Mouse (Mus musculus) intestine, postnatal 0 days (tissue): ENCODE measurements around the gene Trim71. TPM values are rescaled to one million over a fixed set of nuclear protein-coding genes. Genes with fewer than 3 reads are reported as not detected.

Source experiments
- ATAC-seq: fragments of 200-750 bp; cut with Nextera tagmentation; 2 replicates; pipeline ENCODE4 v1.8.0; 2017; ENCODE audit warnings: mild to moderate bottlenecking, moderate TSS enrichment, moderate library complexity
- H3K27ac ChIP-seq: fragments of 300-500 bp; sonication (generic); 2 replicates; pipeline ENCODE4 v1.5.1; 2014; ENCODE audit warnings: mild to moderate bottlenecking, low read depth, low read length, moderate library complexity
- H3K27me3 ChIP-seq: fragments of 300-500 bp; sonication (generic); replicated peaks from 2 replicates; pipeline ENCODE4 v1.6.1; 2014; ENCODE audit warnings: low read length, mixed read lengths; ENCODE audit not compliant: control insufficient read depth, insufficient read depth
- H3K36me3 ChIP-seq: fragments of 300-500 bp; sonication (generic); 2 replicates; pipeline ENCODE4 v1.6.1; 2014; ENCODE audit warnings: mild to moderate bottlenecking, moderate library complexity; ENCODE audit not compliant: control insufficient read depth, insufficient read depth
- H3K4me1 ChIP-seq: fragments of 300-500 bp; sonication (generic); replicated peaks from 2 replicates; pipeline ENCODE4 v1.6.1; 2014; ENCODE audit warnings: antibody characterized with exemption, low read length, mixed read lengths; ENCODE audit not compliant: control insufficient read depth, insufficient read depth
- H3K4me2 ChIP-seq: fragments of 300-500 bp; sonication (generic); replicated peaks from 2 replicates; pipeline ENCODE4 v1.6.1; 2014; ENCODE audit warnings: low read depth, mild to moderate bottlenecking, moderate library complexity
- H3K4me3 ChIP-seq: fragments of 300-500 bp; sonication (generic); 2 replicates; pipeline ENCODE4 v1.5.1; 2014; ENCODE audit warnings: low read depth, low read length
- H3K9ac ChIP-seq: fragments of 300-500 bp; sonication (generic); 2 replicates; pipeline ENCODE4 v1.6.1; 2014; ENCODE audit warnings: mild to moderate bottlenecking, low read depth, low read length
- H3K9me3 ChIP-seq: fragments of 300-500 bp; sonication (generic); 2 replicates; pipeline ENCODE4 v1.6.1; 2016; ENCODE audit warnings: mixed run types; ENCODE audit not compliant: control insufficient read depth
- CTCF ChIP-seq: sonication (generic); IDR thresholded peaks from 2 replicates; pipeline ENCODE4 v1.5.1; 2016; ENCODE audit warnings: low read depth, mild to moderate bottlenecking, control low read depth, antibody characterized with exemption, moderate library complexity
- WGBS: fragments of 180-500 bp; shearing (Covaris S2); extraction: QIAGEN DNeasy Blood & Tissue Kit; methylation state at CpG from one replicate; pipeline ENCODE4 v1.1.7; 2014; 5-methylcytosine and 5-hydroxymethylcytosine counted together
- polyA plus RNA-seq: library from polyadenylated mRNA; unstranded; fragments of >200 nt; fragmentation: Nextera tagmentation; extraction: Ambion mirVana; gene quantifications from 2 replicates; pipeline ENCODE4 v1.2.1, GENCODE M21; 2015

Trim71 gene
- polyA plus RNA-seq, 1 experiment from 2014 or later: 1.5 TPM

DNA sequence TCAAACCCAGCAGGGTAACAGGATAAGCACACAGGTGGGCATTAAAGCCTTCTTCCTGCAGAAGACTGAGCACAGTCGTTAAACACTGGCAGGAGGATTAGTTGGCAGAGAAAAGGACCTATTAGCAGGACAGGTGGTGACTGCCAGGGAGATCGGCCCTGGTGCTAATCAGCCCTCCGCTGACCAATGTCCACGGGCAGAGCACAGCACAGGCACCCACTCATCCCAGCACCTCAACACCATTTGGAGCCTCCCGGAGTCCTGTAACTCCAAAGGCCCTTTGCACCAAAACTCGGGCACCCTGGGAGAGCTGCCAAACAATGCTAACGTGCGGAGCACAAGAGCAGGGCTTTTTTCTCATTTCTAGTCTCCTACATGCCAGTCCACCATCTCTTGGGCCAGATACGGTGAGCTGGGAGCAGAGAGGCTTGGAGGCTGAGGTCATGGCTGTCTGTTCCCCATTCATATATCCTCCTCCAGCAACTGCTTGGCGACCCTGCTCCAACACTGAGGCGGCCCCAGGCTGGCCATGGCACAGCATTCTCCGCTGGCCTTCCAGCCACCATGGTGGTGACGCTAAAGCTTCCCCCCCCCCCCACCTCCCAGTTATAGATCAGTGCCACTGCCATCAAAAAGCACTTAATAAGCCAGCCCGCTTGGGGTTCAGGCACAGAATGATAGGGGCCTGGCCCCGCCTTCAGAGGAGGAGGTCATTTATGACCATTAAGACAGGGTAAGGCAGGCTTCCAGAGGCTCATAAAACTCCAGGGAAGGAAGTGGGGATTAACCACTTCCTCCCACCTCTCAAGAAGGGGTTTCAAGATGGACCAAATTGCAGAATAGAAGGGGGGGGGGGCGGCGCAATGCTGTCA, 20.1 kb downstream of the Trim71 start:
- ATAC-seq: peak; percentile 65

DNA sequence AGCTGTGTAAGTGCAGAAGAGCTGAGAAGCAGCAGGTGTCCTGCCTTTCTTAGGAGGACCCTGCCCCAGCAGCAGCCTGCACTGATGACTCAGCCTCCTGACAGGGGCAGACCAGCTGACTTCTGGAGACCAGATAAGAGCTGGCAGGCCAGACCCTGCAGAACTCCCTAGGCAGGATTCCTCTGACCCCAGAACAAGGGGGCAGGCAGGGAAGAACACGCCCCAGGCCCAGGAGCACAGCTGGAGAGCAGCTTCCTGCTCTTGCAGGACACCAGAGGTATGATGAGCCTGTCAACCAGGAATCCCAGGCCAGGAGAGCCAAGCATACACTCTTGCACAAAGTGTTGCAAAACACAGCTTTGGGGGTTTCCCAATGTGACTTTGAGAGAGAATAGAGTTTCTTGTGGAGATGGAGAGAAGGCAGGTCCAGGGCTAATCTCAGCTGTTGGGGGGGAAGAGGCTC, 22.9 kb downstream of the Trim71 start:
- H3K4me3 ChIP-seq: no peak overlapping the region

More for the DNA sequence above, 20.1 kb downstream of the Trim71 start:
- Histone ChIP-seq H3K27ac (no peak overlapping the region), H3K4me3 (no peak overlapping the region), H3K9me3 (no peaks in the 10 kb centered on the region), H3K9ac (no peak overlapping the region), H3K27me3 (no peaks in the 10 kb centered on the region), H3K4me1 (peaks cover 13% of the 10 kb centered on the region), H3K36me3 (no peaks in the 10 kb centered on the region), H3K4me2 (peak overlapping the region; percentile 50)
- TF ChIP-seq CTCF: no peak
- 30% methylated on average over 17 of the region's 17 CpGs for WGBS

DNA sequence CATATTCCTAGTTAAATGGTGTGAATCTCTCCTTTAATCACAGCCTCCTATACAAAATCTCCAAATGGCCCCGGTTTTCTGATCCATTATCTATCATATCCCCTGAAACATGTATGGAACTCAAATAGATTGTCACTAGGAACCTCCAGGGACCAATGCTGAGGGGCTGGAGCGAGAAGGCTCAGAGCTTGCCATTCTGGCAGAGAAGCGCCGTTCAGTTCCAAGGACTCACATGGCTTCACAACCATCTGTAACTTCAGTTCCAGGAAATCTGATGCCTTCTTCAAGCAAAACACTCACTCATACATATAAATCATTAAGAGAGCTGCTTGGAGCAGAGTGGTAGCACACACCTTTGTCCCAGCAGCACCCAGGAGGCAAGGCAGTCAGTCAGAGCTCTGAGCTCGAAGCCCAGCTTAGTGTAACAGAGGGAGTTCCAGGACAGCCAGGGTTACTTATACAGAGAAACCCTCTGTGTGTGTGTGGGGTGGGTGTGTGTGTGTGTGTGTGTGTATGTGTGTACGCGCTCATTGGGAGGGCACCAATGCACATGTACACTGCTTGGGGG, 25.1 kb downstream of the Trim71 start:
- no peak for ATAC-seq
- Histone ChIP-seq H3K36me3 (no peaks in the 10 kb centered on the region), H3K4me1 (peaks cover 8% of the 10 kb centered on the region; the same call in 1 of the 2 replicates), H3K27ac (no peak overlapping the region), H3K27me3 (no peaks in the 10 kb centered on the region), H3K4me3 (no peak overlapping the region), H3K9me3 (no peaks in the 10 kb centered on the region), H3K9ac (no peak overlapping the region), H3K4me2 (no peak overlapping the region)
- 73% methylated on average over 7 of the region's 7 CpGs for WGBS
- no peak for TF ChIP-seq CTCF

More for the DNA sequence above, 22.9 kb downstream of the Trim71 start:
- Histone ChIP-seq H3K27ac (no peak overlapping the region), H3K36me3 (no peaks in the 10 kb centered on the region), H3K9ac (no peak overlapping the region), H3K9me3 (no peaks in the 10 kb centered on the region), H3K4me2 (no peak overlapping the region; the same call in 1 of the 2 replicates), H3K27me3 (no peaks in the 10 kb centered on the region), H3K4me1 (peaks cover 11% of the 10 kb centered on the region; the same call in 1 of the 2 replicates)
- WGBS: 36% methylated on average over 1 of the region's 1 CpGs
- no peak for ATAC-seq
- no peak for TF ChIP-seq CTCF

DNA sequence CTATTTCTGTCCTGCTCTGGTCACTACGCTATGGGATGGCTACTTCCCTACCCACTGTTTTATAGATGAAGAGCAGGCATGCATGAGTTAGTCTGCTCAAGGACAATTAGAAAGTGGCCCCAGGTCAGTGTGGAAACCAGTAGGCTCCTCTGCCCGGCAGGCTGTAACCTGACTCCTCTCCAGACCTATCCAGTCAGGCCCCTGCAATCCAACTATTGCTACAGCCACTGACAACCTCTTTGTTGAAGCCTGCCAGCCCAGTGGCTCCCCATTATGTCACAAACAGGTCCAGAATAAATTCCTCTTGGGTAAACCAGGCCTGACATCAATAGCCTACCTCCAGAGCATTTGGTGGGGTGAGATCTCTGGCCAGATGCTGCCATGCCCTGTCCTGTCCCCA, 27.5 kb downstream of the Trim71 start:
- no peak overlapping the region for H3K27ac ChIP-seq
- no peaks in the 10 kb centered on the region for H3K9me3 ChIP-seq
- no peak overlapping the region for H3K4me3 ChIP-seq
- no peak overlapping the region for H3K9ac ChIP-seq
- no peak overlapping the region for H3K4me2 ChIP-seq
- 0 out of 2 replicates have a peak, but pooled peaks cover 7% of the 10 kb centered on the region for H3K4me1 ChIP-seq
- no peaks in the 10 kb centered on the region for H3K27me3 ChIP-seq
- no peaks in the 10 kb centered on the region for H3K36me3 ChIP-seq
- ATAC-seq: no peak
- no peak for TF ChIP-seq CTCF
- 46% methylated on average over 2 of the region's 2 CpGs for WGBS

DNA sequence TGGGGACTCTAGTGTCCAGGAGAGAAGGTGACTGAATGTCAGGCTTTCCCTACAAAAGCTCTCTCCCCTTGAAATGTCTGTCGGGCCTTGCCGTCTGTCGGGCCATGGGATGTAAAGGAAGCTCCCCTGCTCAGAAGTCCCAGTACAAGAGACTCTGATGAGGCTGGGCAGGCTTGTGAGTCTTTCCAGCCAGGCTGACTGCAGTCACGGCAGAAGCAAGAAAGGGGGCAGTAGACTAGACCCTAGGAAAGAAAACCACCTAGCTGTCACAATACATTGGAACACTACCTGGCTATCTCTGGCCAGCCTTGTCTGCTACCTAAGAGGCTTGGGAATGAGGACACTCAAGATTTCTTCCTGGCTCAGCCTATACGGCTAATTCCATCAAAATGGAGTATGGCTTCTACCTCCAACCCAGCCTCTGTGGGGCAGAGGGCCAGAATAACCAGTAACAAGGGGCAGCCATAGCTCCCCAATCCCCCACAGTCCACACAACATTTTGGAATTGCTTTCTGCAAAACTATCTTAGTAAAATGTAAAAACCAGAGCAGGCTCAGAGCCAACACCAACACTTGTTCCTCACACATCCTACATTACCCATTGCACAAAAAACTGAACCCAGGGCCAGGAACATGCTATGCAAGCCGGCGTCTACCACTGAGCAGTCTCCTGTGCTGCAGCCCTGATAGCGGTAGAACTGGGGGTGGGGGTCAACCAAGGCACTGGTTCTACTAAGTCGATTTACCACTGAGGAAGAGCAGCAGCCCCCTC, 29.2 kb downstream of the Trim71 start:
- 82% methylated on average over 9 of the region's 9 CpGs for WGBS

More for the DNA sequence above, 29.2 kb downstream of the Trim71 start:
- Histone ChIP-seq H3K4me3 (no peak overlapping the region), H3K27ac (no peak overlapping the region; the same call in 1 of the 2 replicates), H3K9me3 (no peaks in the 10 kb centered on the region), H3K4me2 (no peak overlapping the region), H3K27me3 (no peaks in the 10 kb centered on the region), H3K4me1 (0 out of 2 replicates have a peak, but pooled peaks cover 3% of the 10 kb centered on the region), H3K36me3 (no peaks in the 10 kb centered on the region), H3K9ac (no peak overlapping the region)
- TF ChIP-seq CTCF: peak; percentile 29; the same call in 1 of the 2 replicates
- no peak for ATAC-seq
